ENCODE assay signal across 22 mouse cellular contexts in the genomic region with DNA sequence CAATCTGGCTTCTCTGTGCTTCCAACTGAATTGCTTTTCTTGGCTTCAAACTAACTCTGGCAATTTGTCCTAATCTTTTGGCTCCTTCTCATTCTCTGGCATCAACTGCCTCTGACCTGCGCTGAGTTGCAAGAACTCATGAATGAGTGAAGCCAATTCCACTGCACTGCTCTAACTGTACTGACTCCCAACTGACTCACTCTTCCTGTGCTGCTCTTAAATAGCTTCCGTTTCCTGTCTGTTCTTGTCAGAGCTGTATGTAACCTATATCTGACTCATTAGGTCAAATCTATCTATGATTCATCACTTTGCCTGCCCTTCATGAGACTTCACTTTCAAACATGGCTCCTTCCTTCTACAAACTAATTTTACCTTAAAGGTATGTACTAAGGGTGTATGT.
"Had no signal": no experiment of that assay in that cellular context is flagged by ENCODE, and none has a peak within 500 bp of the region (broad histone marks: within the 10 kb centered on the region; RNA-seq: fewer than 3 reads in every experiment).

No protein-coding gene starts in this region.

- H3K4me3 ChIP-seq: kidney, embryonic 15.5 days; layer of hippocampus, adult 2 months; liver, embryonic 15.5 days; lung, embryonic 15.5 days; midbrain, embryonic 12.5 days; myocyte; neural tube, embryonic 13.5 days had no signal

- DNase-seq: kidney, adult 11 months; kidney, adult 8-10 months; kidney, postnatal 25 days; layer of hippocampus, adult 9-11 months; lung, adult 18-20 months; lung, postnatal 10 days; lung, postnatal 4 days; retina, postnatal 1 day; right cerebral cortex, postnatal 25 days; spleen, adult 18-20 months; thymus, adult 2 months; thymus, postnatal 14 days; thymus, postnatal 4 days had no signal

- ATAC-seq: midbrain, embryonic 16.5 days had no signal

- H3K9ac ChIP-seq: kidney, embryonic 15.5 days; liver, embryonic 15.5 days; lung, embryonic 15.5 days; midbrain, embryonic 12.5 days; neural tube, embryonic 13.5 days had no signal

- H3K36me3 ChIP-seq: kidney, embryonic 15.5 days; liver, embryonic 15.5 days; lung, embryonic 15.5 days; midbrain, embryonic 12.5 days; neural tube, embryonic 13.5 days had no signal

- H3K27ac ChIP-seq: kidney, embryonic 15.5 days; layer of hippocampus, adult 2 months; liver, embryonic 15.5 days; lung, embryonic 15.5 days; midbrain, embryonic 12.5 days; neural tube, embryonic 13.5 days had no signal

- H3K4me1 ChIP-seq: liver, embryonic 15.5 days; midbrain, embryonic 12.5 days had no signal

- H3K9me3 ChIP-seq: liver, embryonic 15.5 days; lung, embryonic 15.5 days; midbrain, embryonic 12.5 days had no signal

- H3K27me3 ChIP-seq: kidney, embryonic 15.5 days; liver, embryonic 15.5 days; lung, embryonic 15.5 days; midbrain, embryonic 12.5 days; neural tube, embryonic 13.5 days had no signal

- H3K4me2 ChIP-seq: kidney, embryonic 15.5 days; liver, embryonic 11.5 days; liver, embryonic 15.5 days; lung, embryonic 15.5 days; midbrain, embryonic 12.5 days; neural tube, embryonic 13.5 days had no signal
